Mouse (Mus musculus): ENCODE measurements around the gene Lypd6b. TPM values are rescaled to one million over a fixed set of nuclear protein-coding genes. Genes with fewer than 3 reads are reported as not detected.

Lypd6b gene
- total and polyA plus RNA-seq, 2 experiments, result not detected

- H3K27me3 ChIP-seq (ENCODE audit: control insufficient read depth, insufficient read depth, low read length), result peaks cover 10% of the 10 kb centered on the region
- no peak for TF ChIP-seq CTCF (IDR thresholded peaks at IDR 0.05; ENCODE audit: low read depth, low read length)
- TF ChIP-seq POLR2A (IDR thresholded peaks at IDR 0.05; ENCODE audit: extremely low read depth, insufficient read depth, low read length), result no peak
These were observed 1.2 kb downstream of the Lypd6b start for GRCm38 (mm10) chr2:49788643-49789042.

GRCm38 (mm10) chr2:49789078-49789477 lies 1.6 kb downstream of the Lypd6b start:
- TF ChIP-seq CTCF (IDR thresholded peaks at IDR 0.05; ENCODE audit: low read depth, low read length), result no peak
- TF ChIP-seq POLR2A (IDR thresholded peaks at IDR 0.05; ENCODE audit: extremely low read depth, insufficient read depth, low read length), result no peak
- no peaks in the 10 kb centered on the region for H3K36me3 ChIP-seq (ENCODE audit: control insufficient read depth, insufficient read depth, low read length)
- no peak overlapping the region for H3K4me3 ChIP-seq (ENCODE audit: insufficient read depth, low read depth, low read length)
- H3K79me2 ChIP-seq (ENCODE audit: control insufficient read depth, insufficient read depth, low read length), result no peaks in the 10 kb centered on the region
- no peak for DNase-seq (ENCODE audit: extremely low read depth, low read depth, low spot score)
- no peak overlapping the region for H3K9ac ChIP-seq (ENCODE audit: low read depth, low read length)
- H3K27me3 ChIP-seq (ENCODE audit: control insufficient read depth, insufficient read depth, low read length), result peaks cover 10% of the 10 kb centered on the region
- H3K27ac ChIP-seq (replicated peaks; ENCODE audit: insufficient read depth, low read depth, low read length), result no peak overlapping the region
- 68% methylated on average over 6 of the region's 6 CpGs for WGBS
- no peaks in the 10 kb centered on the region for H3K4me1 ChIP-seq (ENCODE audit: control insufficient read depth, insufficient read depth, low read length)

More at GRCm38 (mm10) chr2:49788643-49789042, 1.2 kb downstream of the Lypd6b start:
- 12% methylated on average over 3 of the region's 3 CpGs for WGBS
- no peak overlapping the region for H3K27ac ChIP-seq (replicated peaks; ENCODE audit: insufficient read depth, low read depth, low read length)
- H3K4me3 ChIP-seq (ENCODE audit: insufficient read depth, low read depth, low read length), result no peak overlapping the region
- no peak for DNase-seq (ENCODE audit: extremely low read depth, low read depth, low spot score)
- no peaks in the 10 kb centered on the region for H3K4me1 ChIP-seq (ENCODE audit: control insufficient read depth, insufficient read depth, low read length)
- H3K79me2 ChIP-seq (ENCODE audit: control insufficient read depth, insufficient read depth, low read length), result no peaks in the 10 kb centered on the region
- no peaks in the 10 kb centered on the region for H3K36me3 ChIP-seq (ENCODE audit: control insufficient read depth, insufficient read depth, low read length)
- no peak overlapping the region for H3K9ac ChIP-seq (ENCODE audit: low read depth, low read length)

GRCm38 (mm10) chr2:49789504-49789903 lies 2.0 kb downstream of the Lypd6b start:
- Histone ChIP-seq H3K4me1 (ENCODE audit: control insufficient read depth, insufficient read depth, low read length) (no peaks in the 10 kb centered on the region), H3K36me3 (ENCODE audit: control insufficient read depth, insufficient read depth, low read length) (no peaks in the 10 kb centered on the region), H3K27me3 (ENCODE audit: control insufficient read depth, insufficient read depth, low read length) (peaks cover 10% of the 10 kb centered on the region), H3K9ac (ENCODE audit: low read depth, low read length) (no peak overlapping the region), H3K79me2 (ENCODE audit: control insufficient read depth, insufficient read depth, low read length) (no peaks in the 10 kb centered on the region), H3K27ac (replicated peaks; ENCODE audit: insufficient read depth, low read depth, low read length) (no peak overlapping the region), H3K4me3 (ENCODE audit: insufficient read depth, low read depth, low read length) (no peak overlapping the region)
- DNase-seq (ENCODE audit: extremely low read depth, low read depth, low spot score), result no peak
- TF ChIP-seq CTCF (IDR thresholded peaks at IDR 0.05; ENCODE audit: low read depth, low read length) (no peak), POLR2A (IDR thresholded peaks at IDR 0.05; ENCODE audit: extremely low read depth, insufficient read depth, low read length) (no peak)
- WGBS, result 73% methylated on average over 5 of the region's 5 CpGs

- Histone ChIP-seq H3K79me2 (ENCODE audit: control insufficient read depth, insufficient read depth, low read length) (no peaks in the 10 kb centered on the region), H3K4me1 (ENCODE audit: control insufficient read depth, insufficient read depth, low read length) (no peaks in the 10 kb centered on the region), H3K27ac (replicated peaks; ENCODE audit: insufficient read depth, low read depth, low read length) (no peak overlapping the region), H3K9ac (ENCODE audit: low read depth, low read length) (no peak overlapping the region), H3K27me3 (ENCODE audit: control insufficient read depth, insufficient read depth, low read length) (no peaks in the 10 kb centered on the region), H3K4me3 (ENCODE audit: insufficient read depth, low read depth, low read length) (no peak overlapping the region), H3K36me3 (ENCODE audit: control insufficient read depth, insufficient read depth, low read length) (no peaks in the 10 kb centered on the region)
- no peak for DNase-seq (ENCODE audit: extremely low read depth, low read depth, low spot score)
- WGBS, result 46% methylated on average over 14 of the region's 14 CpGs
- TF ChIP-seq CTCF (IDR thresholded peaks at IDR 0.05; ENCODE audit: low read depth, low read length), result no peak
- TF ChIP-seq POLR2A (IDR thresholded peaks at IDR 0.05; ENCODE audit: extremely low read depth, insufficient read depth, low read length), result no peak
These were observed 10.1 kb downstream of the Lypd6b start for GRCm38 (mm10) chr2:49797444-49798143.

GRCm38 (mm10) chr2:49804448-49804847 lies 17.0 kb downstream of the Lypd6b start:
- H3K4me3 ChIP-seq (ENCODE audit: insufficient read depth, low read depth, low read length), result no peak overlapping the region
- 68% methylated on average over 8 of the region's 8 CpGs for WGBS
- TF ChIP-seq POLR2A (IDR thresholded peaks at IDR 0.05; ENCODE audit: extremely low read depth, insufficient read depth, low read length) (no peak), CTCF (IDR thresholded peaks at IDR 0.05; ENCODE audit: low read depth, low read length) (no peak)
- no peak overlapping the region for H3K9ac ChIP-seq (ENCODE audit: low read depth, low read length)
- DNase-seq (ENCODE audit: extremely low read depth, low read depth, low spot score), result no peak
- H3K79me2 ChIP-seq (ENCODE audit: control insufficient read depth, insufficient read depth, low read length), result no peaks in the 10 kb centered on the region
- no peaks in the 10 kb centered on the region for H3K4me1 ChIP-seq (ENCODE audit: control insufficient read depth, insufficient read depth, low read length)
- no peak overlapping the region for H3K27ac ChIP-seq (replicated peaks; ENCODE audit: insufficient read depth, low read depth, low read length)
- H3K27me3 ChIP-seq (ENCODE audit: control insufficient read depth, insufficient read depth, low read length), result no peaks in the 10 kb centered on the region
- no peaks in the 10 kb centered on the region for H3K36me3 ChIP-seq (ENCODE audit: control insufficient read depth, insufficient read depth, low read length)

GRCm38 (mm10) chr2:49805736-49806371 lies 18.4 kb downstream of the Lypd6b start:
- H3K79me2 ChIP-seq (ENCODE audit: control insufficient read depth, insufficient read depth, low read length), result no peaks in the 10 kb centered on the region
- DNase-seq (ENCODE audit: extremely low read depth, low read depth, low spot score), result no peak

More at GRCm38 (mm10) chr2:49805736-49806371, 18.4 kb downstream of the Lypd6b start:
- TF ChIP-seq POLR2A (IDR thresholded peaks at IDR 0.05; ENCODE audit: extremely low read depth, insufficient read depth, low read length) (no peak), CTCF (IDR thresholded peaks at IDR 0.05; ENCODE audit: low read depth, low read length) (no peak)
- Histone ChIP-seq H3K4me3 (ENCODE audit: insufficient read depth, low read depth, low read length) (no peak overlapping the region), H3K36me3 (ENCODE audit: control insufficient read depth, insufficient read depth, low read length) (no peaks in the 10 kb centered on the region), H3K27ac (replicated peaks; ENCODE audit: insufficient read depth, low read depth, low read length) (no peak overlapping the region), H3K9ac (ENCODE audit: low read depth, low read length) (no peak overlapping the region), H3K27me3 (ENCODE audit: control insufficient read depth, insufficient read depth, low read length) (no peaks in the 10 kb centered on the region), H3K4me1 (ENCODE audit: control insufficient read depth, insufficient read depth, low read length) (no peaks in the 10 kb centered on the region)
- 82% methylated on average over 11 of the region's 11 CpGs for WGBS
